Mouse (Mus musculus) E14TG2a.4 (cell line): ENCODE measurements at regions not wholly inside any gene's neighbourhood (a gene's known extent, or its start where the extent isn't known, plus 50 kb on each side); places are given as distances from the start of the nearest gene placed in this dataset.

Source experiments
- CTCF ChIP-seq: conservative IDR thresholded peaks from 2 replicates; pipeline ENCODE4 v1.5.1; 2014; ENCODE audit warnings: low read length
- NANOG ChIP-seq: IDR thresholded peaks from 2 replicates; pipeline ENCODE4 v1.6.1; 2014; ENCODE audit warnings: borderline replicate concordance, low read length, mixed read lengths

- TF ChIP-seq CTCF: no peak
- TF ChIP-seq NANOG: no peak
These were observed 1135.6 kb upstream of the Nova1 start for GRCm38 (mm10) chr12:47954330-47954729.
